Mouse (Mus musculus) heart, postnatal 10 days (tissue): Measurements from ENCODE around the gene Tjp1. TPM values are rescaled to one million over a fixed set of nuclear protein-coding genes. Genes with fewer than 3 reads are reported as not detected.

Experiments used
- DNase-seq, 2 experiments: peaks; one replicate each; pipeline ENCODE4 v3.0.0; 2021
- intact Hi-C: fragments of 180-260 bp; cut with DNase I; formaldehyde crosslinking; loops from one replicate; pipeline ENCODE4 v1.15.1; 2025
- total RNA-seq, 2 experiments: library from RNA; stranded (reverse); gene quantifications; 2 replicates each; pipeline ENCODE4 v1.2.3; 2021

Gene Tjp1
- total RNA-seq, 2 experiments from 2014 or later, result 143 to 169 TPM

GRCm38 (mm10) chr7:65439518-65439917, 88.1 kb downstream of the Tjp1 start:
- intact Hi-C loops, result no loop called here

GRCm38 (mm10) chr7:65438146-65438545, 89.4 kb downstream of the Tjp1 start:
- no peak for DNase-seq
- intact Hi-C loops, result no loop called here

More at GRCm38 (mm10) chr7:65439518-65439917, 88.1 kb downstream of the Tjp1 start:
- no peak for DNase-seq

- DNase-seq, result no peak
- intact Hi-C loops, result no loop called here
These were observed 90.7 kb downstream of the Tjp1 start for GRCm38 (mm10) chr7:65436921-65437320.

- intact Hi-C loops, result no loop called here
- no peak for DNase-seq
These were observed 96.4 kb downstream of the Tjp1 start for GRCm38 (mm10) chr7:65431018-65431695.

- no peak for DNase-seq
These were observed 97.2 kb downstream of the Tjp1 start for GRCm38 (mm10) chr7:65430401-65430800.

GRCm38 (mm10) chr7:65424519-65424918, 103.1 kb downstream of the Tjp1 start:
- no peak for DNase-seq
- intact Hi-C loops, result no loop called here

More at GRCm38 (mm10) chr7:65430401-65430800, 97.2 kb downstream of the Tjp1 start:
- intact Hi-C loops, result no loop called here

GRCm38 (mm10) chr7:65422456-65422855, 105.1 kb downstream of the Tjp1 start:
- intact Hi-C loops, result no loop called here
- DNase-seq, result no peak

- intact Hi-C loops, result no loop called here
These were observed 106.1 kb downstream of the Tjp1 start for GRCm38 (mm10) chr7:65421451-65421850.

GRCm38 (mm10) chr7:65419926-65420325, 107.7 kb downstream of the Tjp1 start:
- intact Hi-C loops, result loop anchor here (2.0 kb wide), 2 partner anchors 27 to 49 kb away; no protein-coding TSS in a partner anchor
- DNase-seq, result no peak

More at GRCm38 (mm10) chr7:65421451-65421850, 106.1 kb downstream of the Tjp1 start:
- peak; percentile 29 to 38 for DNase-seq

- DNase-seq, result no peak
- intact Hi-C loops, result loop anchor here (2.0 kb wide), 2 partner anchors 26 to 48 kb away; no protein-coding TSS in a partner anchor
These were observed 108.6 kb downstream of the Tjp1 start for GRCm38 (mm10) chr7:65419012-65419411.

GRCm38 (mm10) chr7:65418366-65418911, 109.1 kb downstream of the Tjp1 start:
- intact Hi-C loops, result loop anchor here (2.0 kb wide), 2 partner anchors 26 to 48 kb away; no protein-coding TSS in a partner anchor

GRCm38 (mm10) chr7:65417231-65418100, 110.1 kb downstream of the Tjp1 start:
- DNase-seq, result peak; percentile 55 to 59

More at GRCm38 (mm10) chr7:65418366-65418911, 109.1 kb downstream of the Tjp1 start:
- peak in 1 of 2 experiments; percentile 24 for DNase-seq

GRCm38 (mm10) chr7:65416506-65416905, 111.1 kb downstream of the Tjp1 start:
- intact Hi-C loops, result no loop called here
- no peak for DNase-seq

More at GRCm38 (mm10) chr7:65417231-65418100, 110.1 kb downstream of the Tjp1 start:
- intact Hi-C loops, result loop anchor here (2.0 kb wide), 2 partner anchors 25 to 47 kb away; no protein-coding TSS in a partner anchor

GRCm38 (mm10) chr7:65413946-65414945, 113.3 kb downstream of the Tjp1 start:
- DNase-seq, result peak; percentile 31 to 32
- intact Hi-C loops, result no loop called here

GRCm38 (mm10) chr7:65410668-65411067, 116.9 kb downstream of the Tjp1 start:
- peak; percentile 29 to 35 for DNase-seq
- intact Hi-C loops, result no loop called here

- intact Hi-C loops, result no loop called here
- no peak for DNase-seq
These were observed 121.2 kb downstream of the Tjp1 start for GRCm38 (mm10) chr7:65406427-65406826.

- DNase-seq, result no peak
- intact Hi-C loops, result no loop called here
These were observed 125.1 kb downstream of the Tjp1 start for GRCm38 (mm10) chr7:65402516-65402915.

- DNase-seq, result no peak
- intact Hi-C loops, result no loop called here
These were observed 126.0 kb downstream of the Tjp1 start for GRCm38 (mm10) chr7:65401622-65402021.

GRCm38 (mm10) chr7:65395891-65396290, 131.7 kb downstream of the Tjp1 start:
- no peak for DNase-seq
- intact Hi-C loops, result no loop called here

- no peak for DNase-seq
- intact Hi-C loops, result no loop called here
These were observed 132.4 kb downstream of the Tjp1 start for GRCm38 (mm10) chr7:65395166-65395565.
